Mouse (Mus musculus): ENCODE data around the gene Fgfr2. TPM values are rescaled to one million over a fixed set of nuclear protein-coding genes. Genes with fewer than 3 reads are reported as not detected.

Fgfr2 gene
- polyA plus RNA-seq, 1 experiment from 2014 or later = 99.3 TPM

DNA sequence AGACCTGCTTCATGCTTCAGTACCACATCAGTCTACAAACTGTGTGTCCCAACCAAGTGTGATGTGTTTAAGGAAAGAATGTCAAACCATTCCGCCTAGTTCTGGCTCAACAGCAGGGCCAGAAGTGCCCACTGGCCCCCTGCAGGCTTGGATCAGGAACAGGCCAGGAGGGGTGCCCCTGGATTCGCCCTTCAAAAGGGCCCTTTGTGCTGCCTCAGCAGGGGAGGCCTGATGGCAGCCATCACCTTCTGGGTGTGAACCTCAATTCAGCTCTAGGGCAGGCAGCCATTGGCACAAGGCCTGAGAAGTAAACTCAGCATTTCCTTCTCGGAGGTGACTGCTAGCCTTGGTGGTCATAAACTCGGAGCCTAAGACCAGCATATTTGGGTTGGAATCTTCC is 342.5 kb downstream of the Fgfr2 start:
- DNase-seq (ENCODE audit: low spot score) = peak; percentile 26
- Histone ChIP-seq H3K4me1 (peaks cover 36% of the 10 kb centered on the region), H3K27me3 (ENCODE audit: low read depth, poor library complexity, severe bottlenecking) (no peaks in the 10 kb centered on the region), H3K4me3 (no peak overlapping the region), H3K27ac (replicated peaks) (peak overlapping the region; percentile 79), H3K36me3 (peaks cover 37% of the 10 kb centered on the region), H3K9me3 (replicated peaks) (no peaks in the 10 kb centered on the region)
- 44% methylated on average over 4 of the region's 4 CpGs for WGBS

GRCm38 (mm10) chr7:132778630-132779029 is 344.5 kb downstream of the Fgfr2 start:
- Histone ChIP-seq H3K4me3 (no peak overlapping the region), H3K27ac (replicated peaks) (no peak overlapping the region), H3K36me3 (peaks cover 56% of the 10 kb centered on the region), H3K9me3 (replicated peaks) (no peaks in the 10 kb centered on the region), H3K27me3 (ENCODE audit: low read depth, poor library complexity, severe bottlenecking) (no peaks in the 10 kb centered on the region), H3K4me1 (peaks cover 31% of the 10 kb centered on the region)
- WGBS = 89% methylated on average over 13 of the region's 13 CpGs
- no peak for DNase-seq (ENCODE audit: low spot score)

- H3K27ac ChIP-seq (replicated peaks) = no peak overlapping the region
- H3K4me3 ChIP-seq = no peak overlapping the region
- peaks cover 31% of the 10 kb centered on the region for H3K4me1 ChIP-seq
- H3K27me3 ChIP-seq (ENCODE audit: low read depth, poor library complexity, severe bottlenecking) = no peaks in the 10 kb centered on the region
- DNase-seq (ENCODE audit: low spot score) = no peak
- WGBS = 77% methylated on average over 1 of the region's 1 CpGs
- no peaks in the 10 kb centered on the region for H3K9me3 ChIP-seq (replicated peaks)
- H3K36me3 ChIP-seq = peaks cover 64% of the 10 kb centered on the region
Measured at GRCm38 (mm10) chr7:132777728-132778453, 345.3 kb downstream of the Fgfr2 start.

DNA sequence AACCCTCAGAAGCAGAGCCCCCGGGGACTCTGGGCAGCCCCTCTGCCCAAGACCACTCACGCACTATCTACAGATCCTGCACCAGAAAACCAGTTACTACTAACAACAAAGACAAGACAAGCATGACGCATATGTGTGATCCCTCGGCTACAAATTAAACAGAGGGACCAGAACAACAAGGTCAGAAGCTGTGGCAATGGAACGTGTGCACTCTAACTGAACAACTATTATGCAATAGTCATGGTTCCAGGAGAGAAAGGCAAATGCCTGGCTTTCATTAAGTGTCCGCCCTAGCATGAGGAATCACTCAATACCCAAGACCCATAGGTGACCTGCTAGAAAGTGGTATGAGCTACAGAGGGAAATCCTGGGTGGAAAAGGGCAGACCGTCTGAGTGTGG is 346.0 kb downstream of the Fgfr2 start:
- peaks cover 26% of the 10 kb centered on the region for H3K4me1 ChIP-seq
- 92% methylated on average over 7 of the region's 7 CpGs for WGBS
- no peaks in the 10 kb centered on the region for H3K9me3 ChIP-seq (replicated peaks)
- 0 out of 2 replicates have a peak overlapping the region, but pooled peaks have one; percentile 28 for H3K27ac ChIP-seq (replicated peaks)
- no peak overlapping the region for H3K4me3 ChIP-seq
- peaks cover 71% of the 10 kb centered on the region for H3K36me3 ChIP-seq
- H3K27me3 ChIP-seq (ENCODE audit: low read depth, poor library complexity, severe bottlenecking) = no peaks in the 10 kb centered on the region
- no peak for DNase-seq (ENCODE audit: low spot score)

DNA sequence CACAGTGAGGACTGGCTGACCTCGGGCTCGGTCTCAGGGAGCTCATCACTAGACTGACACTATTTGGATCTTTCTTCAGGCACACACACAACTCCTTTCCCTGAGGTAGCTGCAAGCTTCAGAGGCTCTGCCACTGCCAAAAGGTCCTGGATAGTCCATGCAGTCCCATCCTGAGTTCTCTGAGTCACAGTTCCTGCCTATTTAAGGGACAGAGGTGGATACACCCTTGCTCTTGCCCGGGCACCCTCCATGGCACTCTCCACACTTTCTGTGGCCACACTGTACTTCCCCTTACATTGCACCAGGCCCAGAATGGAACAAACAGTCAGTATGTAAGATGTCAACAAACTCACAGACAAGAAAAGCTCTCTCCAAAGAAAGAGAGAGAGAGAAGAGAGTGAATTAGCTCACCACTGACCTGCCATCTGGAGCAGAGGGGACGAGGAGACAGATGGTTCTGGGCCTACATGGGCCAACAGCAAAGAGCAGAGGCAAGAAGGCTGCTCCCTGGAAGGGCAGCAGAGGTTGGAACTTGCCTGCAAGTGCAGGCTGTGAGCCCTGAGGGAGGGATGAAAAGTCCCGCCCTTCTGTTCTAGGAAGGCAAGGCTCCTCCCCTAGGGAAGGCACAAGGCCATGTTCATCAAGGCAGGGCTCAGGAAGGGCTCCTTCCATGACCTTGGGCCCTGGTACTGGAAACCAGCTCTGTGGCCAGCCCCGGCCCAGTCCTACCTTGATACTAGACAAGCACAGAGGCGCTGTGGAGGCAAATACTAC is 346.6 kb downstream of the Fgfr2 start:
- H3K27ac ChIP-seq (replicated peaks) = peak overlapping the region; percentile 28; the same call in 1 of the 2 replicates
- H3K36me3 ChIP-seq = peaks cover 77% of the 10 kb centered on the region
- no peak for DNase-seq (ENCODE audit: low spot score)
- 91% methylated on average over 7 of the region's 7 CpGs for WGBS
- H3K27me3 ChIP-seq (ENCODE audit: low read depth, poor library complexity, severe bottlenecking) = no peaks in the 10 kb centered on the region
- peaks cover 20% of the 10 kb centered on the region for H3K4me1 ChIP-seq
- no peak overlapping the region for H3K4me3 ChIP-seq
- H3K9me3 ChIP-seq (replicated peaks) = no peaks in the 10 kb centered on the region

DNA sequence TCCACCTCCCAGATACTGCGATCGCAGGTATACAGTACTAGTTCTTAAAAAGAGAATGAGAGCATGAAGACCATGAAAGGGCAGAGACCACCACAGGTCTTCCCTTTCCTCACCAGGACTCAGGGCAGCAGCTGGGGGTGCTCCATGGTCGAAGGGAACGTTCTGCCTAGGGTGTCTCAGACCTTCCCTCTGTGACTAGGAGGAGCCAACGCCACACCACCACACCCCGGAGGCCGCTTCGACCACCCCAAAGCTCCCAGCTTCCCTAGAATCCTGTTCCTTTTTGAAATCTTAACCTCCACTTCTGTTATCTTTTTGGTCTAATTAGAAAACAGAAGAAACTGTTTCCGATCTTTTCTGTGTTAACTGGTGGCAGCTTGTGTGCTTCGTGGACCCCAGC is 347.2 kb downstream of the Fgfr2 start:
- DNase-seq (ENCODE audit: low spot score) = no peak
- H3K27ac ChIP-seq (replicated peaks) = no peak overlapping the region
- WGBS = 96% methylated on average over 10 of the region's 10 CpGs
- H3K27me3 ChIP-seq (ENCODE audit: low read depth, poor library complexity, severe bottlenecking) = no peaks in the 10 kb centered on the region
- H3K9me3 ChIP-seq (replicated peaks) = no peaks in the 10 kb centered on the region
- no peak overlapping the region for H3K4me3 ChIP-seq
- H3K4me1 ChIP-seq = peaks cover 14% of the 10 kb centered on the region
- H3K36me3 ChIP-seq = peaks cover 81% of the 10 kb centered on the region

GRCm38 (mm10) chr7:132775333-132775732 is 347.8 kb downstream of the Fgfr2 start:
- H3K27me3 ChIP-seq (ENCODE audit: low read depth, poor library complexity, severe bottlenecking) = no peaks in the 10 kb centered on the region
- DNase-seq (ENCODE audit: low spot score) = no peak
- H3K4me3 ChIP-seq = no peak overlapping the region
- H3K27ac ChIP-seq (replicated peaks) = peak overlapping the region; percentile 1; the same call in 1 of the 2 replicates
- peaks cover 8% of the 10 kb centered on the region for H3K4me1 ChIP-seq
- no peaks in the 10 kb centered on the region for H3K9me3 ChIP-seq (replicated peaks)
- peaks cover 86% of the 10 kb centered on the region for H3K36me3 ChIP-seq
- 85% methylated on average over 5 of the region's 5 CpGs for WGBS

DNA sequence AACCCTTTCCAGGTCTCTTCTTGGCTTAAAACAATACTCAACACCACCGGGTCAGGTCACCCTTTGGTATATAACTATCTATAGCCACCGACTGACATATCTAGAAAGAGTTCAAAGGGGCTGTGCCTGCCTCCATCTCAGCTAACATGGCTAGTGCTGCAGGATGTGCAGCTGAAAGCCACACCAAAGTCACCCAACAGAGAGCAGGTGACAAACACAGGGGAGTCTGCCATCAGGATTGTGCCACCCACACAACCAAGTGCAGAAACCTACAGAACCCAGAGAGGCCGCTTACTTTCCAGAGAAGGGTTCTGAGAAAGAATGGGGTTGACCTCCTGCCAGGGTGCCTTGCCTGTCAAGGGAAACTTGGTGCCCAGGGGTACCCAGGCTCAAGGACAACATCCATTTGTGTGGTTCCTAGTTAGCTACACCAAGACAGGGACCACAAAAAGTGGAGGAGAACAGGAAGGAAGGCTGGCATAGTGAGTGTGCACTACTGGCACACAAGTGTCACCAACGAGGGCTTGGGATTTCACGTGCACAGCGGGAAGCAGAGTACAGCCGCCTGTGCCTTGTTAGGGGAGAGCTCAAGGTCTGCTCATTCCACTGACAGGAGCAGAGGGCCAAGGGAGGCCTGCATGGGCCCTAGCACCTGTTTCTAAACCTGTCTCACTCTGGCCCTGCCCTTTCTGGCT is 350.0 kb downstream of the Fgfr2 start:
- WGBS = 89% methylated on average over 7 of the region's 7 CpGs

DNA sequence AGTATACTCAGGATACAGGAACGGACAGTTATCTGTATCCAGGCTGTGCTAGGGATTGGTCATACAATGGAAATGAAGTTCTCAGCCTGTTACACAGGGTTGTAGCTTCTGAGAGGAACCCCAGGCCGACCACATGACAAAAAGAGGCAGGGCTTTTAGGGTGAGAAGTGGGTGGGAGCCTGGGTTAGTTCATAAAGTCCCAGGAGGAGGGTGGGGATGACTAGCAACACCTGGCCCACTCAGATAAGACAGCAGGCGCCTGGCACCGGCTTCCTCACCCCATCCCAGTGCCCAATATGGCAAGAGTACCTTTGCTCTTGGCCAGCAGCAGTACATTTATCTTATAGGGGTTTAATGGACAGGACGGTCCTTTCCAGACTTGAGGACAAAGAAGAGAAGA is 350.7 kb downstream of the Fgfr2 start:
- no peaks in the 10 kb centered on the region for H3K9me3 ChIP-seq (replicated peaks)
- H3K27me3 ChIP-seq (ENCODE audit: low read depth, poor library complexity, severe bottlenecking) = no peaks in the 10 kb centered on the region
- no peak for DNase-seq (ENCODE audit: low spot score)
- H3K4me3 ChIP-seq = no peak overlapping the region
- H3K36me3 ChIP-seq = peaks cover 89% of the 10 kb centered on the region
- 92% methylated on average over 5 of the region's 5 CpGs for WGBS
- no peak overlapping the region for H3K27ac ChIP-seq (replicated peaks)
- no peaks in the 10 kb centered on the region for H3K4me1 ChIP-seq

More for the DNA sequence above, 350.0 kb downstream of the Fgfr2 start:
- H3K27me3 ChIP-seq (ENCODE audit: low read depth, poor library complexity, severe bottlenecking) = no peaks in the 10 kb centered on the region
- no peaks in the 10 kb centered on the region for H3K4me1 ChIP-seq
- H3K4me3 ChIP-seq = no peak overlapping the region
- no peak overlapping the region for H3K27ac ChIP-seq (replicated peaks)
- no peaks in the 10 kb centered on the region for H3K9me3 ChIP-seq (replicated peaks)
- DNase-seq (ENCODE audit: low spot score) = no peak
- H3K36me3 ChIP-seq = peaks cover 94% of the 10 kb centered on the region

- H3K4me1 ChIP-seq = no peaks in the 10 kb centered on the region; the same call in 1 of the 2 replicates
- no peaks in the 10 kb centered on the region for H3K27me3 ChIP-seq (ENCODE audit: low read depth, poor library complexity, severe bottlenecking)
- H3K36me3 ChIP-seq = peaks cover 68% of the 10 kb centered on the region
Measured at GRCm38 (mm10) chr7:132768498-132769344, 354.4 kb downstream of the Fgfr2 start.

DNA sequence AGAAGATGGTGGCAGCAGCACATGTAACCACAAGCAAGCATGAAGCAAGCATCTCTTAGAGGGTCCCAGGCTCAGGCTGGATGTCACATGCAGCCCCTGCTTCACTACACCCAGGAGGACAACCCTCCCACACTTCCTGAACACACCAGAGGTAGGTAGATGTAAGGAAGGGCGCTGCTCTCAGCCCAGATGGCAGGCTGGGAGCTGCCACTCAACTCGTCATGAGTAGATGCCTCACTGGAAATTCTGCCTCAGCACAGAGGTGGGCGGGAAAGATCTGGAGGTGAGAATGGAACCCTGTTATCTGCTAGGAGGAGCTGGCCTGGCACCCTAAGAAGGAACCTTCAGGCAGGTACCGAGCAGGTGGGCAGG is 355.2 kb downstream of the Fgfr2 start:
- no peaks in the 10 kb centered on the region for H3K9me3 ChIP-seq (replicated peaks)
- H3K27ac ChIP-seq (replicated peaks) = no peak overlapping the region; the same call in 1 of the 2 replicates
- WGBS = 88% methylated on average over 4 of the region's 4 CpGs
- H3K4me1 ChIP-seq = no peaks in the 10 kb centered on the region; the same call in 1 of the 2 replicates
- H3K27me3 ChIP-seq (ENCODE audit: low read depth, poor library complexity, severe bottlenecking) = no peaks in the 10 kb centered on the region
- peaks cover 67% of the 10 kb centered on the region for H3K36me3 ChIP-seq
- no peak for DNase-seq (ENCODE audit: low spot score)
- H3K4me3 ChIP-seq = no peak overlapping the region

More at GRCm38 (mm10) chr7:132768498-132769344, 354.4 kb downstream of the Fgfr2 start:
- no peak for DNase-seq (ENCODE audit: low spot score)
- no peak overlapping the region for H3K4me3 ChIP-seq
- H3K9me3 ChIP-seq (replicated peaks) = no peaks in the 10 kb centered on the region
- H3K27ac ChIP-seq (replicated peaks) = 0 out of 2 replicates have a peak overlapping the region, but pooled peaks have one; percentile 13
- 80% methylated on average over 12 of the region's 12 CpGs for WGBS
